Mouse (Mus musculus): Measurements from ENCODE around the gene Cdk16.

DNA sequence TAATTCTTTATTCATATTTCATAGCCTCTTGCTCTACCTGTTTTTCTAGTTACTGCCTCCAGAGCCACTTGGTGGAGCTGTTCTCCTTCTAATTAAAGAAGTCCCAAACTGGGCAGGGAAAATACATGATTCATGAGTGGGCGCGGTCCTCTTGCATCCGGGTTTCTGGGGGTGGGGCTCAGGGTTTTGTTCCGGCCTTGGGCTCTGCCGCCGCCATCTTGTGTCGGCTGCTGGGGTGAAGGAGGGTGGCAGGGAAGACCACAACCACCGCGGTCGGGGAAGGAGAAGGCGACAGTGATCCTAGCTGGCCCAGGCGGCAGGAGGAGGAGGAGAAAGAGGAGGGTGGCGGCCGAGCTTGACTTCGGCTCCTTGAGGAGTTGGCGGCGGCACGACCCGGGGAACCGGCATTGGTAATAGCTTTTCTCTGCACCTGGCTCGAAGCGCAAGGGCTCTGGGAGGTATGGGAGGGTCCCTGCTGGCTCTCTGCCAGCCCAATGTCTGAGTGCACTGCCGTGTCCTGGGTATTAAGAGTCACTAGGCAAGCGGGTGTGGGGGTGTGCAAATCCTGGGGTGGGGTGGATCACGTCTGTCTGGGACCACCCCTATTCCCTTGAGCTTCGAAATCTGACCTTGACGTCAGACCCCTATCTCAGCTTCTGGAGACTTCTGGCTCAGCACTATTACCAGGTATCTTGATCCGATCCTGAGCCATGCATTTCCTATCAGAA lies 24.9 kb upstream of the Cdk16 start:
- TF ChIP-seq CTCF (IDR thresholded peaks at IDR 0.05; ENCODE audit: borderline replicate concordance, extremely low read depth, insufficient read depth, insufficient read length), result peak; percentile 38; the same call in 1 of the 2 replicates
- TF ChIP-seq POLR2A (IDR thresholded peaks at IDR 0.05; ENCODE audit: borderline replicate concordance, extremely low read depth, insufficient read depth, insufficient read length, poor library complexity, severe bottlenecking), result peak; percentile 47; the same call in 1 of the 2 replicates
